Mouse (Mus musculus) stomach, postnatal 0 days (tissue): ENCODE results near the gene Jph2.

Source experiments
- CTCF ChIP-seq: IDR thresholded peaks from 2 replicates; pipeline ENCODE4 v1.5.1; 2016; ENCODE audit warnings: antibody characterized with exemption, low read depth, mild to moderate bottlenecking, moderate library complexity
- EP300 ChIP-seq: optimal IDR thresholded peaks from 2 replicates; pipeline ENCODE3; 2016; ENCODE audit warnings: antibody characterized with exemption

DNA sequence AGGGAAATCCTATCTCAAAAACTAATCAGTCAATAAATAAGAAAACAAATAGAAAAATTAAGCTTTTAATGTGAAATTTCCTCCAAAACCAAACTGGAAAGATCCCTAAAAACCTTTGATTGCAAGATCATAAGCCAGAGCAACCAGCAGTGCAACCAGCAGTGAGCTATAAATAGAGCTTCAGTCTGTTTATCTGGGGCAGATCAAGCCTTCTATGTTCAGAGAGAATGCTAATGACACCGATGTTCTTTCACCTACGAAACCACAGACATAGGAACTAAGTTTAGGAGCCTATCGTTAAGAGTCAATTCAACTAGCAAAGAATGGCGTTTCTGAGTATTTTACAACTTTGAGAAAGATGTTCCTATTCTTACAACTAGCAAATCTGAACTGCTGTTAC lies 14.0 kb upstream of the Jph2 start:
- no peak for TF ChIP-seq CTCF
- no peak for TF ChIP-seq EP300
